Mouse (Mus musculus) heart, adult 11 months (tissue): ENCODE data around the gene D930007J09Rik.

Source experiments
- DNase-seq: peaks from one replicate; pipeline ENCODE4 v3.0.0; 2022

Gene D930007J09Rik

GRCm38 (mm10) chr13:32802259-32803081 lies at the start of gene D930007J09Rik:
Gene D930007J09Rik (minus strand): TSS chr13:32802849.
- peak; percentile 96 for DNase-seq

- peak; percentile 91 for DNase-seq
These were observed 49.3 kb upstream of the D930007J09Rik start for GRCm38 (mm10) chr13:32851967-32852366.

GRCm38 (mm10) chr13:32850668-32851404 lies 48.2 kb upstream of the D930007J09Rik start, which contains the start of gene Serpinb1a:
Gene Serpinb1a (minus strand): TSS chr13:32851185.
- peak; percentile 98 for DNase-seq

- DNase-seq: peak; percentile 83
These were observed 47.5 kb upstream of the D930007J09Rik start for GRCm38 (mm10) chr13:32850156-32850555.

GRCm38 (mm10) chr13:32849531-32850123 lies 47.0 kb upstream of the D930007J09Rik start:
- peak; percentile 71 for DNase-seq

GRCm38 (mm10) chr13:32849092-32849491 lies 46.4 kb upstream of the D930007J09Rik start:
- peak; percentile 82 for DNase-seq

- DNase-seq: no peak
These were observed 43.6 kb upstream of the D930007J09Rik start for GRCm38 (mm10) chr13:32846221-32846620.

GRCm38 (mm10) chr13:32841349-32841748 lies 38.7 kb upstream of the D930007J09Rik start:
- no peak for DNase-seq

GRCm38 (mm10) chr13:32839314-32839713 lies 36.7 kb upstream of the D930007J09Rik start:
- no peak for DNase-seq

GRCm38 (mm10) chr13:32834513-32834912 lies 31.9 kb upstream of the D930007J09Rik start:
- DNase-seq: no peak

GRCm38 (mm10) chr13:32833237-32833636 lies 30.6 kb upstream of the D930007J09Rik start:
- no peak for DNase-seq

- DNase-seq: no peak
These were observed 30.1 kb upstream of the D930007J09Rik start for GRCm38 (mm10) chr13:32832776-32833175.

- no peak for DNase-seq
These were observed 29.0 kb upstream of the D930007J09Rik start for GRCm38 (mm10) chr13:32831505-32832273.

- DNase-seq: peak; percentile 36
These were observed 26.2 kb upstream of the D930007J09Rik start for GRCm38 (mm10) chr13:32828886-32829285.

- peak; percentile 85 for DNase-seq
These were observed 25.3 kb upstream of the D930007J09Rik start for GRCm38 (mm10) chr13:32827951-32828350.

GRCm38 (mm10) chr13:32827111-32827822 lies 24.6 kb upstream of the D930007J09Rik start:
- DNase-seq: no peak

- peak; percentile 43 for DNase-seq
These were observed 22.9 kb upstream of the D930007J09Rik start for GRCm38 (mm10) chr13:32825546-32825945.

- peak; percentile 57 for DNase-seq
These were observed 22.0 kb upstream of the D930007J09Rik start for GRCm38 (mm10) chr13:32824377-32825330.

- peak; percentile 55 for DNase-seq
These were observed 20.5 kb upstream of the D930007J09Rik start for GRCm38 (mm10) chr13:32823126-32823525.

GRCm38 (mm10) chr13:32821671-32822070 lies 19.0 kb upstream of the D930007J09Rik start:
- peak; percentile 85 for DNase-seq

- peak; percentile 58 for DNase-seq
These were observed 17.3 kb upstream of the D930007J09Rik start for GRCm38 (mm10) chr13:32819926-32820325.
